Mouse (Mus musculus) testis, adult 2 months (tissue): ENCODE measurements around the gene Itga6. TPM values are rescaled to one million over a fixed set of nuclear protein-coding genes. Genes with fewer than 3 reads are reported as not detected.

Experiments used
- polyA plus RNA-seq: library from polyadenylated mRNA; depleted of rRNA; stranded (reverse); fragments of >200 nt; gene quantifications from 2 replicates; pipeline ENCODE4 v1.2.3, GENCODE M21; 2012; rRNA removed

Gene Itga6
- polyA plus RNA-seq, 1 experiment: 5.2 TPM

Other genes starting within 250 kb of the Itga6 start
- 0.25 and 0.47 TPM in 2 replicates for gene Dlx1, start 217.5 kb upstream of the Itga6 start, polyA plus RNA-seq
- gene Dlx2, start 198.9 kb upstream of the Itga6 start, polyA plus RNA-seq: 0.11 TPM in 1 of 2 replicates, not detected in the other
- gene Pdk1, start 127.6 kb downstream of the Itga6 start, polyA plus RNA-seq: 4.2 and 5.4 TPM in 2 replicates
- gene Rapgef4, start 235.6 kb downstream of the Itga6 start, polyA plus RNA-seq: 4.0 and 8.1 TPM in 2 replicates